Mouse (Mus musculus) embryonic fibroblast, embryonic 13.5 days (primary cell): ENCODE data around the gene Sez6. TPM values are rescaled to one million over a fixed set of nuclear protein-coding genes. Genes with fewer than 3 reads are reported as not detected.

Experiments used
- H3K27ac ChIP-seq: 2 replicates; pipeline ENCODE4 v1.5.1; 2012; ENCODE audit warnings: low read length, control low read depth, inconsistent platforms; ENCODE audit not compliant: insufficient read depth
- H3K4me1 ChIP-seq: 2 replicates; pipeline ENCODE4 v1.6.1; 2011; ENCODE audit warnings: low read length; ENCODE audit not compliant: control insufficient read depth, insufficient read depth
- H3K4me3 ChIP-seq: 2 replicates; pipeline ENCODE4 v1.5.1; 2011; ENCODE audit warnings: mild to moderate bottlenecking, control low read depth, low read length; ENCODE audit not compliant: insufficient read depth
- CTCF ChIP-seq: IDR thresholded peaks from 2 replicates; pipeline ENCODE4 v1.5.1; 2011; ENCODE audit warnings: mild to moderate bottlenecking, control low read depth, low read length, moderate library complexity, borderline replicate concordance; ENCODE audit not compliant: insufficient read depth
- POLR2A ChIP-seq: IDR thresholded peaks from 2 replicates; pipeline ENCODE4 v1.6.1; 2011; ENCODE audit warnings: low read depth, mild to moderate bottlenecking, control low read depth, low read length, moderate library complexity
- polyA plus RNA-seq: library from polyadenylated mRNA; stranded (reverse); fragments of >200 nt; gene quantifications from 2 replicates; pipeline ENCODE4 v1.2.4, GENCODE M21; 2011; ENCODE audit warnings: low read depth; ENCODE audit not compliant: missing spikeins, insufficient read length

The Sez6 gene
- polyA plus RNA-seq, 1 experiment: not detected

DNA sequence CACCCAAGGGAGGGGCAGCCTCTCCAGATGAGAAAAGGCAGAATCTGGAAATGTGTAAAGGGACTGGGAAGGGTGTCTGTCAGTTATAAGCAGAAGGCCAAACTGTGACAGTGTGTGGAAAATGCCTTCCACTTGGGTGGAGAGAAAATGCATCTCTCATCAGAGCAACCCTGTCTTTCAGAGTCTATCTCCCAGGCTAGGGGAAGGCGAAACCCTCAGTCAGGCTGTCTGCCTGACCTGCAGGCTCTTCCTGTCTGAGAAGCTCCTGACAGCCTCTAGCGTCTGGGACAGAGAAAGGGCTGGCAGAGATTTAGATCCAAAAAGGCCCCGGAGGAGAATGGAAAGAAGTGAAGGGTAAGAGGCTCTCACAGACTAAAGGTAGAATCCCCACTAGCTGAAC lies 26.8 kb upstream of the Sez6 start:
- TF ChIP-seq POLR2A (no peak), CTCF (no peak)
- no peak overlapping the region for H3K27ac ChIP-seq
- H3K4me3 ChIP-seq: no peak overlapping the region
- no peaks in the 10 kb centered on the region for H3K4me1 ChIP-seq

DNA sequence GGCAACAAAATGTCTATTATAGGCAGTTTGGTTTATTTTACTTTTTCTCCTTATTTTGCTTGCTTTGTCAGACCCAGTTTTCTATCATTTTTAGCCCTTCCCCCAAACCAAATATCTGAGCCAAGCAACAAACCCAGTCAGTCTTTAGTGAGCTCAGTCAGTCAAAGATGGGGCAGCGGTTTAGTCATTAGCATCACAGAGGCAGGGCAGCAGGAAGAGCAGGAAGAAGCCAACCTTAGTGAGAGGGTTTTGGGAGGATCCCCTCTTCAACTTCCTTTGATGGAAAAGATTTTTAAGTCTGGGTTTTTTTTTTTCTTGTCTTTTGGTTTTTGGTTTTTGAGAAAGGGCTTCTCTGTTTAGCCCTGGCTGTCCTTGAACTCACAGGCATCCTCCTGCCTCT lies 25.9 kb upstream of the Sez6 start:
- Histone ChIP-seq H3K27ac (no peak overlapping the region), H3K4me3 (no peak overlapping the region), H3K4me1 (no peaks in the 10 kb centered on the region)
- TF ChIP-seq POLR2A (no peak), CTCF (no peak)

GRCm38 (mm10) chr11:77906097-77906687 lies 24.4 kb upstream of the Sez6 start:
- TF ChIP-seq POLR2A (no peak), CTCF (no peak)
- H3K4me1 ChIP-seq: no peaks in the 10 kb centered on the region
- no peak overlapping the region for H3K4me3 ChIP-seq
- no peak overlapping the region for H3K27ac ChIP-seq

GRCm38 (mm10) chr11:77906747-77907174 lies 23.8 kb upstream of the Sez6 start:
- no peak overlapping the region for H3K4me3 ChIP-seq
- H3K4me1 ChIP-seq: no peaks in the 10 kb centered on the region
- TF ChIP-seq POLR2A (no peak), CTCF (no peak)
- H3K27ac ChIP-seq: no peak overlapping the region

DNA sequence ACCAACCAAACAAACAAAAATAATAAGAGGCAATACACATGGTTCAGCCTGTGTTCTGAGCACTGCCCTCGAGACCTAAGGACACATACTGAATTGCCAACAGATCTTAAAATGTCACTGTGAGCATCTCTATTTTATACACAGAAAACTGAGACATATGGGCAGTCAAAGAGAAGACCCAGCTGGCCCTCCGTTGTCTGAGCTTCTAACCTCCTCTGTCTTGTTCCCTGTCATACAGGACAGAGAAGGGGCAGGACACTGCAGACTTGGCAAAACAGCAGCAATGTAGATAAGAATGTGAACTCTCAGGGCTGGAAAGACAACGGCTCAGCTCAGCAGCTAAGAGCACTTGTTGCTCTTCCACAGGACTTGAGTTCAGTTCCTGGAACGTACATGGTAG lies 22.1 kb upstream of the Sez6 start:
- TF ChIP-seq CTCF (no peak), POLR2A (no peak)
- H3K4me1 ChIP-seq: no peaks in the 10 kb centered on the region
- H3K27ac ChIP-seq: no peak overlapping the region
- H3K4me3 ChIP-seq: no peak overlapping the region

- no peak overlapping the region for H3K27ac ChIP-seq
- TF ChIP-seq POLR2A (no peak), CTCF (no peak)
- H3K4me3 ChIP-seq: no peak overlapping the region
- no peaks in the 10 kb centered on the region for H3K4me1 ChIP-seq
These were observed 21.2 kb upstream of the Sez6 start for GRCm38 (mm10) chr11:77909376-77909775.

- no peak overlapping the region for H3K4me3 ChIP-seq
- TF ChIP-seq CTCF: no peak
- TF ChIP-seq POLR2A: no peak
- H3K4me1 ChIP-seq: no peaks in the 10 kb centered on the region
- H3K27ac ChIP-seq: no peak overlapping the region
These were observed 20.8 kb upstream of the Sez6 start for GRCm38 (mm10) chr11:77909776-77910175.

DNA sequence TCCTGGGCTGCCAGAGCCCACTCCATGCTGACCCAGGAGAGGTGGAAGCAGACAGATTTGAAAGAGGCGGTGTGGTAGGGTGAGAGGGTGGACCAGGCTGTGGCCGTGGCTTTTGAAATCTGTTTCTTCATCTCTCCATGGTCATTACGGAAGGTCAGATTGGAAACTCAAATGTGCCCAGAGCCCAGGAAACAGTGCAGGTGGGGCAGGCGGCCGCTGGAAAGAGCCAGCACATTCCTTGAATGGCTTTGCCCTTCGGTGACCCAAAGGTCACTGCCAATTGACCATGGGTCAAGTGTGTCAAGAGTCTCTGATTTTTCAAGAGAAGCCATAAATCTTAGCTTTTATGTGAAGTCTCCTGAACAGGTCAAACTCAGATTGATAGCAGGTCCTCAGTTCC lies 17.1 kb upstream of the Sez6 start:
- TF ChIP-seq POLR2A (no peak), CTCF (no peak)
- no peak overlapping the region for H3K27ac ChIP-seq
- no peaks in the 10 kb centered on the region for H3K4me1 ChIP-seq
- H3K4me3 ChIP-seq: no peak overlapping the region

DNA sequence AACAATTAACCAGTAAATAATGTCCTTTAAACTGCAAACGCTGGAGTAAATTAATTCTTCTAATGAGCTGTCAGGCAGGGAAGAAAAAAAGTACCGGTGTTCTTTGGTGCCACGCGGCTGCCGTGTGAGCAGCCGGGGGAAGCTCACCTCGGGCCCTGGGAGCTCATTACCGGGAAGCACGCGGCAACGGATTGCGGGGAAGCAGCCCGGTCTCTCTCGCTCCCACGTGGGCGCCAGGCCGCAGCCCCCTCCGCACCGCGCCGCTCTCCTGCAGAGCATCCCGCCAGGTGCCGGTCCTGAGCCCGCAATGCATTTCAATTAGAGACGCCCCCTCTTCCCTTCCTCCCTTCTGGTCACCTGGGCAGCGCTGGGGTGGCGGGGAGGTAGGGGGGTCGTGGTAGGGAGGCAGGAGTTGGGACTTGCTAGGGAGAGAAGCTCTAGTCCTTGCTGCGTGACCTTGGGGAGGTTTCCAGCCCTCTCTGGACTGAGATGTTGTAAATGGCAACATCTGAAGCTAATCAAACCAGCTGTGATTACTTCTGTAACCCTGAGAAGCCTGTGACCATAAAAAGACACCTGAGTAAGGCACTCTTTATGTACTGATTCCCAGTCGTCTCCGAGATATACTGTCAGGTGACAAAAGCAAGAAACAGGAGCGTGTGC lies 15.9 kb upstream of the Sez6 start:
- Histone ChIP-seq H3K4me1 (no peaks in the 10 kb centered on the region), H3K27ac (no peak overlapping the region), H3K4me3 (no peak overlapping the region)
- no peak for TF ChIP-seq POLR2A
- TF ChIP-seq CTCF: no peak

DNA sequence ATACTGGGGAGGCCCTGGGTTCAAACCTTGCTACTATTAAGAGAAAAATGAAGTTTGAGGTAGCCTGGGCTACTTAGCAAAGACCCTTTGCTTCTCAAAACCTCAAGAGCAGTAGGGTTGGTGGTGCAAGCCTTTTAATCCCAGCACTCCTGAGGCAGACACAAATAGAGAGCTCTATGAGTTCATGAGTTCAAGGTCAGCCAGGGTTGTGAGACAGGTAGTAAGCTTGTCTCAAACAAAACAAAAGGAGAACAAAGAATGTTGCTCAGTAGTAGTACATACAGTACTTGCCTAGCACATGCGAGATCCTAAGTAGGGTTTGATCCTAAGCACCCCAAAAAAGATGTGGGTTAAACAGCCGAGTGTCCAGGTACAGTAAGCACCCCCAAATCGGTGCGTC lies 13.9 kb upstream of the Sez6 start:
- no peak for TF ChIP-seq CTCF
- TF ChIP-seq POLR2A: no peak
- Histone ChIP-seq H3K4me3 (no peak overlapping the region), H3K27ac (no peak overlapping the region), H3K4me1 (no peaks in the 10 kb centered on the region)
